In the genomic region with DNA sequence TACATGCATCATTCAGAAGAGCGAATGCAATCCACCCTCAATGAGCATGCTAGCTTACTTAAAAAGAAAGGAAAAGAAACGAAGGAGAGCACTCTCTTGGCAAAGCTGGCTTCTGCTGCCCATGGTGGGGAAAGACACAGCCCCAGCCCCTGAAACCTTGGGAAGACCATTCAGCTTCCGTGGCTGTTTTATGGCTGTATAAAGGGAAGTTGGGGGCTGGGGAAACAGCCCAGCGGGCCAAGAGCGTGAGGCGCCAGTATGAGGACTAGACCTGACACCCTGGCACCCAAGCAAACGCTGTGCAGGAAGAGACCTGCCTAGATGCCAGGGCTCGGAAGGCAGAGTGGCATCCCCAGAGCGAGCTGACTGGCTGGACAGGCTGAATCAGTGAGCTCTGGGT, we compare ENCODE assay signal across 6 mouse cellular contexts. TPM values are rescaled to one million over a fixed set of nuclear protein-coding genes. Genes with fewer than 3 reads are reported as not detected.
DNase-seq lines count a peak whose midpoint lies in the region; ATAC-seq lines count a peak whose summit lies in the region.
"Not testable (repeated sequence)": the region's sequence is repeated elsewhere in the genome, so short reads cannot be mapped to it uniquely, and the experiment has no call there.

No protein-coding gene starts in this region.

- WGBS in embryonic facial prominence, embryonic 13.5 days, result 89% methylated on average over 9 of the region's 9 CpGs
- WGBS in forebrain, embryonic 15.5 days, result 80% methylated on average over 9 of the region's 9 CpGs
- 89% methylated on average over 9 of the region's 9 CpGs for WGBS in hindbrain, embryonic 13.5 days
- WGBS in midbrain, embryonic 12.5 days, result 79% methylated on average over 9 of the region's 9 CpGs
- 74% methylated on average over 9 of the region's 9 CpGs for WGBS in midbrain, embryonic 15.5 days

- H3K4me1 ChIP-seq in embryonic facial prominence, embryonic 13.5 days; forebrain, embryonic 15.5 days; midbrain, embryonic 15.5 days: not testable (repeated sequence)
- peaks cover 25% of the 10 kb centered on the region for H3K4me1 ChIP-seq in hindbrain, embryonic 13.5 days (replicated peaks)
- peaks cover 12% of the 10 kb centered on the region; the same call in 1 of the 2 replicates for H3K4me1 ChIP-seq in midbrain, embryonic 12.5 days

- H3K9me3 ChIP-seq in embryonic facial prominence, embryonic 13.5 days; forebrain, embryonic 15.5 days; hindbrain, embryonic 13.5 days; midbrain, embryonic 12.5 days; midbrain, embryonic 15.5 days: not testable (repeated sequence)

- H3K36me3 ChIP-seq in embryonic facial prominence, embryonic 13.5 days, result peaks cover 14% of the 10 kb centered on the region
- not testable (repeated sequence) for H3K36me3 ChIP-seq in forebrain, embryonic 15.5 days; midbrain, embryonic 12.5 days; midbrain, embryonic 15.5 days (replicated peaks)
- H3K36me3 ChIP-seq in hindbrain, embryonic 13.5 days, result peaks cover 14% of the 10 kb centered on the region

- peak; percentile 87 for DNase-seq in heart, adult 11 months

- not testable (repeated sequence) for H3K4me2 ChIP-seq in embryonic facial prominence, embryonic 13.5 days; forebrain, embryonic 15.5 days (replicated peaks); hindbrain, embryonic 13.5 days; midbrain, embryonic 12.5 days (replicated peaks); midbrain, embryonic 15.5 days

- H3K27ac ChIP-seq in embryonic facial prominence, embryonic 13.5 days, result not testable (repeated sequence)
- H3K27ac ChIP-seq in forebrain, embryonic 15.5 days (replicated peaks), result peak overlapping the region; percentile 60
- peak overlapping the region; percentile 52; the same call in 1 of the 2 replicates for H3K27ac ChIP-seq in hindbrain, embryonic 13.5 days
- 0 out of 2 replicates have a peak overlapping the region, but pooled peaks have one; percentile 16 for H3K27ac ChIP-seq in midbrain, embryonic 12.5 days (replicated peaks)
- 0 out of 2 replicates have a peak overlapping the region, but pooled peaks have one; percentile 34 for H3K27ac ChIP-seq in midbrain, embryonic 15.5 days

- not testable (repeated sequence) for ATAC-seq in embryonic facial prominence, embryonic 13.5 days (ENCODE audit: insufficient number of reproducible peaks, insufficient read depth, low FRiP score, low TSS enrichment, low read depth); forebrain, embryonic 15.5 days (replicated peaks); hindbrain, embryonic 13.5 days (ENCODE audit: low FRiP score); midbrain, embryonic 12.5 days (ENCODE audit: low FRiP score, low read depth); midbrain, embryonic 15.5 days (replicated peaks)

- H3K4me3 ChIP-seq in embryonic facial prominence, embryonic 13.5 days; forebrain, embryonic 15.5 days; hindbrain, embryonic 13.5 days; midbrain, embryonic 12.5 days; midbrain, embryonic 15.5 days: not testable (repeated sequence)

- H3K9ac ChIP-seq in embryonic facial prominence, embryonic 13.5 days, result 0 out of 2 replicates have a peak overlapping the region, but pooled peaks have one; percentile 36
- not testable (repeated sequence) for H3K9ac ChIP-seq in forebrain, embryonic 15.5 days (replicated peaks); midbrain, embryonic 12.5 days (replicated peaks); midbrain, embryonic 15.5 days
- peak overlapping the region; percentile 60; the same call in 1 of the 2 replicates for H3K9ac ChIP-seq in hindbrain, embryonic 13.5 days

- H3K27me3 ChIP-seq in embryonic facial prominence, embryonic 13.5 days; forebrain, embryonic 15.5 days; hindbrain, embryonic 13.5 days; midbrain, embryonic 12.5 days; midbrain, embryonic 15.5 days (replicated peaks): not testable (repeated sequence)

RNA-seq across cellular contexts. Expression of a gene that starts 35.8 kb away (rescaled TPM):
- 511 and 514 TPM in 2 replicates for polyA plus RNA-seq in embryonic facial prominence, embryonic 13.5 days (2015; fragmentation: Nextera tagmentation; extraction: Ambion mirVana)
- 888 and 910 TPM in 2 replicates for polyA plus RNA-seq in forebrain, embryonic 15.5 days (2015; fragmentation: Nextera tagmentation; extraction: Ambion mirVana)
- 1,230 and 1,256 TPM in 2 replicates for polyA plus RNA-seq in hindbrain, embryonic 13.5 days (2015; fragmentation: Nextera tagmentation; extraction: Ambion mirVana)
- polyA plus RNA-seq in midbrain, embryonic 12.5 days (2016; fragmentation: Nextera tagmentation; extraction: Ambion mirVana), result 776 and 817 TPM in 2 replicates
- 1,067 and 1,101 TPM in 2 replicates for polyA plus RNA-seq in midbrain, embryonic 15.5 days (2015; fragmentation: Nextera tagmentation; extraction: Ambion mirVana)
